Mouse (Mus musculus) hematopoietic stem cell, adult 5-6 weeks (primary cell): ENCODE results near the gene Abr. TPM values are rescaled to one million over a fixed set of nuclear protein-coding genes. Genes with fewer than 3 reads are reported as not detected.

Experiments
- ATAC-seq, 2 experiments: fragments of 125-278 bp in 1 of 2; replicated peaks in 1 of 2; 2 replicates each; pipeline ENCODE4 v1.8.0; 2016 to 2017; ENCODE audit warnings: inconsistent platforms in 2 of 2, mild to moderate bottlenecking in 2 of 2, moderate number of reproducible peaks in 2 of 2, low read depth in 1 of 2, moderate TSS enrichment in 1 of 2; ENCODE audit not compliant: low FRiP score in 2 of 2, poor library complexity in 2 of 2, severe bottlenecking in 2 of 2, insufficient read depth in 1 of 2, low TSS enrichment in 1 of 2
- total RNA-seq: library from RNA; stranded (forward); fragments of 172-1452, 232-1000 nt; gene quantifications from 2 replicates; pipeline ENCODE4 v1.2.3, GENCODE M21; 2017

The Abr gene
- total RNA-seq, 1 experiment from 2014 or later = 52.9 TPM

- no peak for ATAC-seq
Observed at GRCm38 (mm10) chr11:76420896-76421295, 201.2 kb downstream of the Abr start.

GRCm38 (mm10) chr11:76419179-76419578 lies 202.9 kb downstream of the Abr start:
- no peak for ATAC-seq

- ATAC-seq = no peak
Observed at GRCm38 (mm10) chr11:76418423-76418822, 203.7 kb downstream of the Abr start.

- no peak for ATAC-seq
Observed at GRCm38 (mm10) chr11:76415985-76416384, 206.1 kb downstream of the Abr start.

GRCm38 (mm10) chr11:76415001-76415400 lies 207.1 kb downstream of the Abr start:
- no peak for ATAC-seq

- ATAC-seq = no peak
Observed at GRCm38 (mm10) chr11:76413202-76413601, 208.9 kb downstream of the Abr start.

- ATAC-seq = no peak; a peak in 1 of 4 replicates
Observed at GRCm38 (mm10) chr11:76410826-76411225, 211.3 kb downstream of the Abr start.

GRCm38 (mm10) chr11:76406702-76407583 lies 215.2 kb downstream of the Abr start, which contains the start of gene Timm22:
Gene Timm22 (plus strand): TSS chr11:76406952.
- peak; percentile 99 for ATAC-seq

- ATAC-seq = no peak
Observed at GRCm38 (mm10) chr11:76405626-76406264, 216.4 kb downstream of the Abr start.

- ATAC-seq = no peak
Observed at GRCm38 (mm10) chr11:76405113-76405512, 217.0 kb downstream of the Abr start.

- ATAC-seq = no peak
Observed at GRCm38 (mm10) chr11:76401398-76401797, 220.7 kb downstream of the Abr start.

- peak in 1 of 2 experiments; percentile 22; a peak in 2 of 4 replicates for ATAC-seq
Observed at GRCm38 (mm10) chr11:76399587-76400330, 222.4 kb downstream of the Abr start.

GRCm38 (mm10) chr11:76398798-76399586 lies 223.1 kb downstream of the Abr start, which contains the start of gene Nxn:
Gene Nxn (minus strand): TSS chr11:76399140.
- ATAC-seq = peak; percentile 80 to 88; a peak in 3 of 4 replicates

- no peak for ATAC-seq
Observed at GRCm38 (mm10) chr11:76398312-76398797, 223.8 kb downstream of the Abr start.

- ATAC-seq = 0 out of 4 replicates have a peak, but pooled peaks of 1 of the 2 experiments have one; percentile 3
Observed at GRCm38 (mm10) chr11:76397650-76398311, 224.3 kb downstream of the Abr start.

GRCm38 (mm10) chr11:76392996-76393395 lies 229.1 kb downstream of the Abr start:
- no peak for ATAC-seq
